Mouse (Mus musculus): ENCODE measurements around the gene E030030I06Rik. TPM values are rescaled to one million over a fixed set of nuclear protein-coding genes. Genes with fewer than 3 reads are reported as not detected.
A peak's percentile ranks its signal among the peaks of the same experiment; 100 is the strongest.
"Not testable (repeated sequence)": the region's sequence is repeated elsewhere in the genome, so short reads cannot be mapped to it uniquely, and the experiment has no call there.

The E030030I06Rik gene
- polyA plus RNA-seq, 1 experiment from 2014 or later: 1.7 TPM

GRCm38 (mm10) chr10:22154127-22154526 lies 5.1 kb upstream of the E030030I06Rik start:
- not testable (repeated sequence) for H3K9ac ChIP-seq (replicated peaks; ENCODE audit: low read depth, low read length); H3K4me1 ChIP-seq (ENCODE audit: control insufficient read depth, insufficient read depth, low read length); H3K27ac ChIP-seq (ENCODE audit: low read depth, low read length); ATAC-seq (ENCODE audit: low read depth); H3K36me3 ChIP-seq (ENCODE audit: control insufficient read depth, insufficient read depth, low read length); H3K9me3 ChIP-seq (ENCODE audit: control insufficient read depth, low read length)
- 0 out of 2 replicates have a peak overlapping the region, but pooled peaks have one; percentile 22 for H3K4me3 ChIP-seq (ENCODE audit: low read depth, low read length)
- H3K27me3 ChIP-seq (ENCODE audit: control insufficient read depth, insufficient read depth, low read length): peaks cover 28% of the 10 kb centered on the region
- peak overlapping the region; percentile 35; the same call in 1 of the 2 replicates for H3K4me2 ChIP-seq (ENCODE audit: low read depth, low read length)
- under 1% methylated on average over 37 of the region's 38 CpGs for WGBS

GRCm38 (mm10) chr10:22153147-22153690 lies 4.1 kb upstream of the E030030I06Rik start:
- not testable (repeated sequence) for H3K4me1 ChIP-seq (ENCODE audit: control insufficient read depth, insufficient read depth, low read length); H3K9ac ChIP-seq (replicated peaks; ENCODE audit: low read depth, low read length); H3K4me2 ChIP-seq (ENCODE audit: low read depth, low read length); H3K36me3 ChIP-seq (ENCODE audit: control insufficient read depth, insufficient read depth, low read length); H3K27ac ChIP-seq (ENCODE audit: low read depth, low read length); ATAC-seq (ENCODE audit: low read depth); H3K4me3 ChIP-seq (ENCODE audit: low read depth, low read length); H3K9me3 ChIP-seq (ENCODE audit: control insufficient read depth, low read length)
- peaks cover 26% of the 10 kb centered on the region for H3K27me3 ChIP-seq (ENCODE audit: control insufficient read depth, insufficient read depth, low read length)
- WGBS: 6% methylated on average over 7 of the region's 7 CpGs

GRCm38 (mm10) chr10:22151863-22152640 lies 3.0 kb upstream of the E030030I06Rik start:
- ATAC-seq (ENCODE audit: low read depth); H3K4me2 ChIP-seq (ENCODE audit: low read depth, low read length); H3K9ac ChIP-seq (replicated peaks; ENCODE audit: low read depth, low read length); H3K36me3 ChIP-seq (ENCODE audit: control insufficient read depth, insufficient read depth, low read length); H3K9me3 ChIP-seq (ENCODE audit: control insufficient read depth, low read length); H3K4me3 ChIP-seq (ENCODE audit: low read depth, low read length); H3K27ac ChIP-seq (ENCODE audit: low read depth, low read length); H3K4me1 ChIP-seq (ENCODE audit: control insufficient read depth, insufficient read depth, low read length): not testable (repeated sequence)
- peaks cover 22% of the 10 kb centered on the region for H3K27me3 ChIP-seq (ENCODE audit: control insufficient read depth, insufficient read depth, low read length)
- 3% methylated on average over 11 of the region's 11 CpGs for WGBS

GRCm38 (mm10) chr10:22151056-22151862 lies 2.2 kb upstream of the E030030I06Rik start:
- ATAC-seq (ENCODE audit: low read depth); H3K9ac ChIP-seq (replicated peaks; ENCODE audit: low read depth, low read length); H3K27ac ChIP-seq (ENCODE audit: low read depth, low read length); H3K4me2 ChIP-seq (ENCODE audit: low read depth, low read length); H3K4me1 ChIP-seq (ENCODE audit: control insufficient read depth, insufficient read depth, low read length); H3K9me3 ChIP-seq (ENCODE audit: control insufficient read depth, low read length); H3K36me3 ChIP-seq (ENCODE audit: control insufficient read depth, insufficient read depth, low read length); H3K4me3 ChIP-seq (ENCODE audit: low read depth, low read length): not testable (repeated sequence)
- WGBS: under 1% methylated on average over 54 of the region's 55 CpGs
- H3K27me3 ChIP-seq (ENCODE audit: control insufficient read depth, insufficient read depth, low read length): peaks cover 14% of the 10 kb centered on the region

GRCm38 (mm10) chr10:22150593-22150992 lies 1.5 kb upstream of the E030030I06Rik start:
- H3K9me3 ChIP-seq (ENCODE audit: control insufficient read depth, low read length): no peaks in the 10 kb centered on the region
- no peak overlapping the region for H3K4me2 ChIP-seq (ENCODE audit: low read depth, low read length)
- peaks cover 7% of the 10 kb centered on the region for H3K27me3 ChIP-seq (ENCODE audit: control insufficient read depth, insufficient read depth, low read length)
- no peaks in the 10 kb centered on the region for H3K36me3 ChIP-seq (ENCODE audit: control insufficient read depth, insufficient read depth, low read length)
- WGBS: under 1% methylated on average over 27 of the region's 27 CpGs
- no peak overlapping the region for H3K9ac ChIP-seq (replicated peaks; ENCODE audit: low read depth, low read length)
- no peak overlapping the region for H3K4me3 ChIP-seq (ENCODE audit: low read depth, low read length)
- H3K4me1 ChIP-seq (ENCODE audit: control insufficient read depth, insufficient read depth, low read length): no peaks in the 10 kb centered on the region
- ATAC-seq (ENCODE audit: low read depth): no peak
- H3K27ac ChIP-seq (ENCODE audit: low read depth, low read length): no peak overlapping the region

- H3K4me3 ChIP-seq (ENCODE audit: low read depth, low read length): peak overlapping the region; percentile 39; the same call in 1 of the 2 replicates
- no peaks in the 10 kb centered on the region for H3K36me3 ChIP-seq (ENCODE audit: control insufficient read depth, insufficient read depth, low read length)
- no peaks in the 10 kb centered on the region for H3K4me1 ChIP-seq (ENCODE audit: control insufficient read depth, insufficient read depth, low read length)
- no peak overlapping the region for H3K9ac ChIP-seq (replicated peaks; ENCODE audit: low read depth, low read length)
- no peak overlapping the region for H3K27ac ChIP-seq (ENCODE audit: low read depth, low read length)
- H3K27me3 ChIP-seq (ENCODE audit: control insufficient read depth, insufficient read depth, low read length): peaks cover 2% of the 10 kb centered on the region; the same call in 1 of the 2 replicates
- under 1% methylated on average over 45 of the region's 50 CpGs for WGBS
- peak overlapping the region; percentile 63; the same call in 1 of the 2 replicates for H3K4me2 ChIP-seq (ENCODE audit: low read depth, low read length)
- H3K9me3 ChIP-seq (ENCODE audit: control insufficient read depth, low read length): no peaks in the 10 kb centered on the region
- ATAC-seq (ENCODE audit: low read depth): 0 out of 2 replicates have a peak, but pooled peaks have one; percentile 12
Measured at GRCm38 (mm10) chr10:22149691-22150465, 808 bp upstream of the E030030I06Rik start.

- WGBS: under 1% methylated on average over 47 of the region's 50 CpGs
- Histone ChIP-seq H3K27me3 (ENCODE audit: control insufficient read depth, insufficient read depth, low read length) (peaks cover 2% of the 10 kb centered on the region; the same call in 1 of the 2 replicates), H3K9ac (replicated peaks; ENCODE audit: low read depth, low read length) (peak overlapping the region; percentile 39; the same call in 1 of the 2 replicates), H3K4me2 (ENCODE audit: low read depth, low read length) (peak overlapping the region; percentile 63), H3K9me3 (ENCODE audit: control insufficient read depth, low read length) (no peaks in the 10 kb centered on the region), H3K4me1 (ENCODE audit: control insufficient read depth, insufficient read depth, low read length) (no peaks in the 10 kb centered on the region), H3K27ac (ENCODE audit: low read depth, low read length) (no peak overlapping the region), H3K36me3 (ENCODE audit: control insufficient read depth, insufficient read depth, low read length) (no peaks in the 10 kb centered on the region), H3K4me3 (ENCODE audit: low read depth, low read length) (peak overlapping the region; percentile 39)
- ATAC-seq (ENCODE audit: low read depth): peak; percentile 71
Measured at GRCm38 (mm10) chr10:22148441-22149072, 513 bp downstream of the E030030I06Rik start.

- Histone ChIP-seq H3K9ac (replicated peaks; ENCODE audit: low read depth, low read length) (no peak overlapping the region), H3K27ac (ENCODE audit: low read depth, low read length) (no peak overlapping the region), H3K36me3 (ENCODE audit: control insufficient read depth, insufficient read depth, low read length) (no peaks in the 10 kb centered on the region), H3K27me3 (ENCODE audit: control insufficient read depth, insufficient read depth, low read length) (no peaks in the 10 kb centered on the region), H3K4me1 (ENCODE audit: control insufficient read depth, insufficient read depth, low read length) (no peaks in the 10 kb centered on the region), H3K4me2 (ENCODE audit: low read depth, low read length) (no peak overlapping the region), H3K4me3 (ENCODE audit: low read depth, low read length) (no peak overlapping the region), H3K9me3 (ENCODE audit: control insufficient read depth, low read length) (no peaks in the 10 kb centered on the region)
- WGBS: 79% methylated on average over 5 of the region's 5 CpGs
- ATAC-seq (ENCODE audit: low read depth): no peak
Measured at GRCm38 (mm10) chr10:22142926-22143325, 6.1 kb downstream of the E030030I06Rik start.
